Mouse (Mus musculus) bone marrow macrophage, adult 2 months (primary cell): ENCODE measurements around the gene Svbp. TPM values are rescaled to one million over a fixed set of nuclear protein-coding genes. Genes with fewer than 3 reads are reported as not detected.

ENCODE experiments used
- H3K27ac ChIP-seq: 2 replicates; pipeline ENCODE4 v1.5.1; 2012; ENCODE audit warnings: low read depth, low read length; ENCODE audit not compliant: insufficient read depth
- H3K4me1 ChIP-seq: 2 replicates; pipeline ENCODE4 v1.6.1; 2012; ENCODE audit warnings: low read length; ENCODE audit not compliant: control insufficient read depth, insufficient read depth
- H3K4me3 ChIP-seq: 2 replicates; pipeline ENCODE4 v1.5.1; 2012; ENCODE audit warnings: mild to moderate bottlenecking, low read length, moderate library complexity; ENCODE audit not compliant: insufficient read depth
- CTCF ChIP-seq: IDR thresholded peaks from 2 replicates; pipeline ENCODE4 v1.5.1; 2012; ENCODE audit warnings: low read depth, mild to moderate bottlenecking, low read length, moderate library complexity
- POLR2A ChIP-seq: IDR thresholded peaks from 2 replicates; pipeline ENCODE4 v1.6.1; 2012; ENCODE audit warnings: mild to moderate bottlenecking, low read depth, low read length, borderline replicate concordance
- polyA plus RNA-seq: library from polyadenylated mRNA; stranded (reverse); fragments of >200 nt; gene quantifications from 2 replicates; pipeline ENCODE4 v1.2.4, GENCODE M21; 2012; ENCODE audit not compliant: missing spikeins, insufficient read depth, insufficient read length

Svbp gene
- polyA plus RNA-seq, 1 experiment, result 36.6 TPM

DNA sequence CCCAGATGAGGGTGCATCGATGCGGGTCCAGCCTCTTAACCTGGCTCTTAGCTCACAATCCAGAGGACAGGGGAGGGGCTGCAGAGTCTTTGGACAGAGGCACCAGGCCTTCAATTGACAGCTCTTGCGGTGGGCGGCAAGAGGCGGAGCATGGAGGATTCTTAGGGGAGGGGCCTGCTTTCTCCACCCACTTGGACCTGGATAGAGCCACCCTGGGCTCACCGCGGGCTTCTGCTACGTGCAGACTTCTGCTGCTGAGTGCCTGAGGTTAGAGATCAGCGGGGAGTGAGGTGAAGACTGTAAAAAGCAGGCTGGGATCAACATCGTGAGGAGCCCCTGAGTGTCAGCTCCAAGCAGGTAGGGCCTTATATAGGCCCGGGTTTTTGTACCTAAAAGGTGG is 23.1 kb downstream of the Svbp start, which contains the start of gene Tmem269:
Tmem269 (minus strand) TSS at position 49 of the 400 bp plus-strand sequence.
- no peak within 1 kb of the TSS for H3K27ac ChIP-seq
- H3K4me3 ChIP-seq, result no peak within 1 kb of the TSS
- no peaks in the 10 kb centered on the region for H3K4me1 ChIP-seq
- no peak for TF ChIP-seq POLR2A
- no peak for TF ChIP-seq CTCF

GRCm38 (mm10) chr4:119223696-119224095 is 28.6 kb downstream of the Svbp start:
- H3K4me3 ChIP-seq, result no peak overlapping the region
- TF ChIP-seq CTCF (peak; percentile 48; the same call in 1 of the 2 replicates), POLR2A (no peak)
- H3K27ac ChIP-seq, result no peak overlapping the region
- H3K4me1 ChIP-seq, result no peaks in the 10 kb centered on the region

DNA sequence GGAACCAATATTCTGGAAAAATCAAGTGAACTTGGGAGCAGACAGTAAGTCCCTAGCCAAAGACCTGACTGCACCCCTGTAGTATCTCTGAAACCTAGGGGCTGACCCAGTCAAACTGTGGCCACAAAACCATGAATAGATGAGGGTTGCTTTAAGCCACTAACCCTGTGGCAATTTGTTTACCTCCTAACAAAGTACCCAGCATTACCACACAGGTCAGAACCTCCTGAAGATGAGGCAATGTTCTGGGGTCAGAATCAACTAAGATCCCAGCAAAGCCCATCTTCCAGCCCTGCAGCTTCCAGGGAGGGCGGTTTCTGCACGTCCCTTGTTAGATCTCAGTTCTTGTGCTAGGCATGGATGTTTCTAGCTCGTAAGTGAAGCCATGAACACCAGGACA is 29.4 kb downstream of the Svbp start:
- H3K27ac ChIP-seq, result no peak overlapping the region
- no peaks in the 10 kb centered on the region for H3K4me1 ChIP-seq
- TF ChIP-seq CTCF, result no peak
- no peak for TF ChIP-seq POLR2A
- no peak overlapping the region for H3K4me3 ChIP-seq

DNA sequence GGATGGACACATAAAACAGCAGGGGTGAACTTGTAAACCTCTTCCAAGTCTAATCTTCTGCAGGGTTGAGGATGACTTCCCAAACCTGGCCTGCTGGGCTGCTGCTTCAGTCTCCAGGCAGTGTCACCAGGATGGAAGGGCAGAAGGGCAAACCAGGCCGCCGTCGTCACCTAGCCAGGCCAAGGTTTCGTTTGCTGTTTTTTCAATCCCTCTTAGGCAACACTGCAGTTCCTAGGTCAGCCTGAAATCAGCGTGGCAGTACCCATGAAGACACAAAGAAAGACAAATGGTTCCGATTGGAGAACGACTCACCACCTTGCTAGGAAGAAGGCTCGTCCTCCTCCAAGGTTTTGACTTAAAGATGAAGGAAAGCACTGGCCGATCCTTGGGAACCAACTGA is 30.6 kb downstream of the Svbp start:
- no peaks in the 10 kb centered on the region for H3K4me1 ChIP-seq
- TF ChIP-seq CTCF (no peak), POLR2A (no peak)
- H3K4me3 ChIP-seq, result no peak overlapping the region
- H3K27ac ChIP-seq, result no peak overlapping the region

GRCm38 (mm10) chr4:119226751-119227150 is 31.6 kb downstream of the Svbp start:
- Histone ChIP-seq H3K27ac (no peak overlapping the region), H3K4me1 (peaks cover 4% of the 10 kb centered on the region; the same call in 1 of the 2 replicates), H3K4me3 (no peak overlapping the region)
- TF ChIP-seq CTCF (no peak), POLR2A (no peak)

GRCm38 (mm10) chr4:119232410-119233255 is 37.5 kb downstream of the Svbp start, which contains the start of the genes AU022252 and P3h1:
Gene AU022252 (minus strand): TSS chr4:119232712.
Gene P3h1 (plus strand): TSS chr4:119232915.
- Histone ChIP-seq H3K27ac (no peak within 1 kb of the TSS), H3K4me1 (peaks cover 7% of the 10 kb centered on the region; the same call in 1 of the 2 replicates), H3K4me3 (peak within 1 kb of the TSS; percentile 82)
- TF ChIP-seq POLR2A (no peak), CTCF (no peak)

DNA sequence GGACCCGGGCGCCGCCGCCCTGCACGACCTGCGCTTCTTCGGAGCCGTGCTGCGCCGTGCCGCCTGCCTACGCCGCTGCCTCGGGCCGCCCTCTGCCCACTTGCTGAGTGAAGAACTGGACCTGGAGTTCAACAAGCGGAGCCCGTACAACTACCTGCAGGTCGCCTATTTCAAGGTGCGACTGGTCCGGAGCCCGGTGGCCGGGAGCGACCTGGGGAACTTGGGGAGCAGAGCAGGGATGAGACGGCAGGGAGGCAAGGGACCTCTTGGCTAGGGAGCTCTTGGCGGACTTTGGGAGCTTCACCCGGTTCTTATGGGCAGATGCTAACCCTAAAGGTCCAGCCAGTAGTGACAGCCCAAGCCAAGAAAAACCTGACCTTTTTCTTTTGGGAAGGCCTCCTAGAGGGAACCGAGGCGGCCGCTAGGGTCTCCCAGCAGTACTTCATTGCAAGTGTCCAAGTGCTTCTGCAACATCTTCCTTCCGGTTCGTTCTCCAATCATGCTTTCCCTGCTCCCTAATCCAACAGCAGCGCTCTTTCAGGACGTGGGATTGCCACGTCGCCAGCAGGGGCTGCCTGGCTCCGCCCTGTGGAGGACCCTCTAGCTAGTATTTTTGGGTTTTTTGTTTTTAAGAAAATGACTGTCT is 38.3 kb downstream of the Svbp start:
- peaks cover 7% of the 10 kb centered on the region; the same call in 1 of the 2 replicates for H3K4me1 ChIP-seq
- H3K27ac ChIP-seq, result no peak overlapping the region
- TF ChIP-seq POLR2A (no peak), CTCF (0 out of 2 replicates have a peak, but pooled peaks have one; percentile 15)
- peak overlapping the region; percentile 82 for H3K4me3 ChIP-seq

- Histone ChIP-seq H3K4me3 (no peak overlapping the region), H3K27ac (no peak overlapping the region), H3K4me1 (peaks cover 10% of the 10 kb centered on the region)
- no peak for TF ChIP-seq CTCF
These were observed 39.2 kb downstream of the Svbp start for GRCm38 (mm10) chr4:119234348-119234747.

GRCm38 (mm10) chr4:119238661-119239060 is 43.6 kb downstream of the Svbp start:
- H3K4me1 ChIP-seq, result peaks cover 5% of the 10 kb centered on the region
- H3K27ac ChIP-seq, result no peak overlapping the region
- 0 out of 2 replicates have a peak, but pooled peaks have one; percentile 0 for TF ChIP-seq CTCF
- TF ChIP-seq POLR2A, result no peak
- no peak overlapping the region for H3K4me3 ChIP-seq

DNA sequence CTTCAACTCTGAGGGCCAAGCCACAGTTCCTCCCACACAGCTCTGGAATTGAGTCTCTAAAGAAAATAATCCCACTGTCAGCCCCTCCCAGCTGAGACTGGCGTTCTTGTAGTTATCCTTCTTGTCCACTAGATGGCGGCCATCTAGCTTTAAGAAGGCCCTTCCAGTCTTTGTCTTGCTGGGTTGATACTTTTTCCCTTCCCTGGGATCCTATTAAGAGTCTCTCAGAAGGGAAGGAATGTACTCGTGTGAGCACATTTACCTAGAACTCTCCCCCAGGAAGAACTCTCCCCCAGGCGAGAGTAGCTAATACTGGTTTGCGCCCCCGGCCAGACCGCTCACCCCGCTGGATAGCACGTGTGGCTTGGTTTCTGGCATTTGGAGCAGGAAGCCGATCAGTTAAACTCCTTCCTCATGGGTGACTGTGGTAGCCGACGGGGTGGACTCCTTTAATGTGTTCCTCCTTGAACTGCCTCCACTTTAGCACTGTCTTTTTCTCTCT is 44.1 kb downstream of the Svbp start:
- Histone ChIP-seq H3K27ac (no peak overlapping the region), H3K4me3 (no peak overlapping the region), H3K4me1 (peaks cover 2% of the 10 kb centered on the region)
- TF ChIP-seq CTCF (no peak), POLR2A (no peak)

GRCm38 (mm10) chr4:119241664-119242063 is 46.6 kb downstream of the Svbp start:
- no peak overlapping the region for H3K27ac ChIP-seq
- peaks cover 2% of the 10 kb centered on the region for H3K4me1 ChIP-seq
- no peak overlapping the region for H3K4me3 ChIP-seq
- TF ChIP-seq CTCF (0 out of 2 replicates have a peak, but pooled peaks have one; percentile 10), POLR2A (no peak)
